Mouse (Mus musculus): ENCODE data around the gene Wdr48. TPM values are rescaled to one million over a fixed set of nuclear protein-coding genes. Genes with fewer than 3 reads are reported as not detected.

Gene Wdr48
- 26.7 and 26.9 TPM in 2 replicates for total RNA-seq (2012; rRNA removed)
- 31.0 and 32.3 TPM in 2 replicates for total RNA-seq (2014; rRNA removed)
- polyA plus RNA-seq (2012; ENCODE audit: insufficient read length, low read depth) = 31.6 and 32.0 TPM in 2 replicates

DNA sequence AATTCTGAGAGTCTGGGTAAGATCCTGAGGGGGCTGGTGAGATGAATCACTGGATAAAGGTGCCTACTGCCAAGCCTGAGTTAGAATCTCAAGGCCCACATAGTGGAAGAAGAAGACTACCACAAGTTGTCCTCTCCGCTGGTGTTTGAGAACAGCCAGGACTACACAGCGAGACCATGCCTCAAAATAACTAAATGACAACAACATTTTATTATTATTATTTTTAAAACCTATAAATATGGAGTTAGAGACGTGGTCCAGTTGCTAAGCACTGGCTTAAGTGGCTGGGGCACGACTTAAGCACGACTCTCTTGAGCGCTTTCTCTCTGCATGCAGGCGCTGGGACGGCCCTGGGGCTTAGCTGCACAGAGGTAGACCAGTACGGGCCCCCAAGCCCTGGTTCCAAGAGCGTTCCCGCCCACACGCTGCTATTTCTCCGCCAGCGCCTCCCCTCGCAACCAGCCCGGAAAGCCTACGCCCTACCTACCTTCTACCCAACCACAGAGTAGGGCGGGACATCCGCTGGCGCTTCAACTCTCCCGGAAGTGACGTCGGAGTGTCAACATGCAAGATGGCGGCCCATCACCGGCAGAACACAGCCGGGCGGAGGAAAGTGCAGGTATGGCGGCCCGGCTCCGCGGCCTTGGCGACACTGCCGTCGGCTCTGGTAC is at the start of gene Wdr48:
Wdr48 (plus strand) TSS at position 540 of the 671 bp plus-strand sequence.
- dilution Hi-C loops (cut with MboI; ENCODE audit: extremely low pct_ligation_motif_present, extremely low pct_unique_long_range_greater_than_20kb, low sequenced_read_pairs) (no loop called here), in situ Hi-C loops (cut with MboI; ENCODE audit: low pct_ligation_motif_present, low pct_unique_long_range_greater_than_20kb, low sequenced_read_pairs) (loop anchor here (25.0 kb wide), 2 partner anchors 232 to 432 kb away; no protein-coding TSS in a partner anchor)
- Histone ChIP-seq H3K36me3 (replicated peaks in 1 of 2; ENCODE audit: control insufficient read depth in 1 of 2, insufficient read depth in 1 of 2, low read length in 1 of 2) (peaks cover 0 to 28% of the 10 kb centered on the region in 2 experiments), H3K4me2 (ENCODE audit: insufficient read depth, low read depth, poor library complexity, severe bottlenecking) (peak within 1 kb of the TSS; percentile 79), H3K9ac (ENCODE audit: insufficient read depth, low read depth) (peak within 1 kb of the TSS; percentile 74), H3K4me3 (replicated peaks in 1 of 3; ENCODE audit: low read depth in 2 of 3, low read length in 2 of 3, poor library complexity in 1 of 3) (peak within 1 kb of the TSS; percentile 86 to 96 (median 90)), H3K9me3 (replicated peaks; ENCODE audit: low read length) (peaks cover 3% of the 10 kb centered on the region), H3K27ac (ENCODE audit: insufficient read depth, low read depth) (no peak within 1 kb of the TSS), H3K4me1 (ENCODE audit: control insufficient read depth in 1 of 2, insufficient read depth in 2 of 2) (peaks cover 4 to 25% of the 10 kb centered on the region in 2 experiments; a peak in 3 of 4 replicates), H3K79me2 (replicated peaks; ENCODE audit: control insufficient read depth, extremely low read depth, insufficient read depth, poor library complexity, severe bottlenecking) (peaks cover 20% of the 10 kb centered on the region), H3K27me3 (replicated peaks) (no peaks in the 10 kb centered on the region)
- no peak for TF ChIP-seq GABPA (IDR thresholded peaks at IDR 0.05; ENCODE audit: insufficient replicate concordance, low read depth, low read length)
- peak; percentile 82 for TF ChIP-seq TCF12 (IDR thresholded peaks at IDR 0.05; ENCODE audit: low read depth, low read length)
- TF ChIP-seq ELF1 (IDR thresholded peaks at IDR 0.05; ENCODE audit: low read depth, low read length) = peak; percentile 85
- TF ChIP-seq ETS1 (conservative IDR thresholded peaks at IDR 0.05; ENCODE audit: low read depth, low read length) = 0 out of 2 replicates have a peak, but pooled peaks have one; percentile 14
- peak; percentile 85 for TF ChIP-seq MAX (IDR thresholded peaks at IDR 0.05; ENCODE audit: low read length)
- TF ChIP-seq PAX5 (IDR thresholded peaks at IDR 0.05; ENCODE audit: low read length) = no peak
- TF ChIP-seq CHD1 (IDR thresholded peaks at IDR 0.05; ENCODE audit: low read depth, low read length) = no peak
- no peak for TF ChIP-seq USF1 (IDR thresholded peaks at IDR 0.05; ENCODE audit: low read depth, low read length)
- TF ChIP-seq POLR2A (IDR thresholded peaks at IDR 0.05; ENCODE audit: low read depth, low read length) = peak; percentile 85
- TF ChIP-seq MXI1 (IDR thresholded peaks at IDR 0.05; ENCODE audit: low read depth, low read length) = peak; percentile 59; the same call in 1 of the 2 replicates
- no peak; the same call in 1 of the 2 replicates for TF ChIP-seq ZMIZ1 (IDR thresholded peaks at IDR 0.05; ENCODE audit: low read depth, low read length)
- TF ChIP-seq CHD2 (IDR thresholded peaks at IDR 0.05; ENCODE audit: low read length) = 0 out of 2 replicates have a peak, but pooled peaks have one; percentile 15
- peak; percentile 57; the same call in 1 of the 2 replicates for TF ChIP-seq NRF1 (IDR thresholded peaks at IDR 0.05; ENCODE audit: low read depth, low read length)
- 0 out of 2 replicates have a peak, but pooled peaks have one; percentile 33 for TF ChIP-seq MYC (IDR thresholded peaks at IDR 0.05; ENCODE audit: low read depth, low read length)
- TF ChIP-seq HCFC1 (IDR thresholded peaks at IDR 0.05; ENCODE audit: low read depth, low read length) = peak; percentile 89
- peak; percentile 81 for TF ChIP-seq NELFE (IDR thresholded peaks at IDR 0.05; ENCODE audit: low read depth, low read length)
- TF ChIP-seq JUND (conservative IDR thresholded peaks at IDR 0.05; ENCODE audit: low read depth, low read length) = no peak
- no peak for TF ChIP-seq ZC3H11A (IDR thresholded peaks at IDR 0.05; ENCODE audit: low read depth, low read length)
- TF ChIP-seq MAFK (IDR thresholded peaks at IDR 0.05; ENCODE audit: insufficient replicate concordance, low read length) = no peak
- TF ChIP-seq BHLHE40 (IDR thresholded peaks at IDR 0.05; ENCODE audit: low read depth, low read length) = no peak
- peak; percentile 84 for TF ChIP-seq SIN3A (IDR thresholded peaks at IDR 0.05; ENCODE audit: low read length)
- no peak for TF ChIP-seq RAD21 (IDR thresholded peaks at IDR 0.05; ENCODE audit: low read depth, low read length)
- no peak for TF ChIP-seq ZNF384 (IDR thresholded peaks at IDR 0.05; ENCODE audit: low read depth, low read length)
- no peak for TF ChIP-seq JUN (IDR thresholded peaks at IDR 0.05; ENCODE audit: insufficient read depth, low read depth, low read length)
- TF ChIP-seq ZKSCAN1 (IDR thresholded peaks at IDR 0.05; ENCODE audit: borderline replicate concordance, low read depth, low read length) = no peak
- peak; percentile 62; the same call in 1 of the 2 replicates for TF ChIP-seq KAT2A (IDR thresholded peaks at IDR 0.05; ENCODE audit: insufficient replicate concordance, low read length)
- TF ChIP-seq EP300 (IDR thresholded peaks at IDR 0.05; ENCODE audit: low read length) = no peak
- 0 out of 2 replicates have a peak, but pooled peaks have one; percentile 53 for TF ChIP-seq MAZ (IDR thresholded peaks at IDR 0.05; ENCODE audit: low read depth, low read length)
- TF ChIP-seq POLR2AphosphoS2 (IDR thresholded peaks at IDR 0.05; ENCODE audit: low read depth, low read length) = peak; percentile 60; the same call in 1 of the 2 replicates
- no peak for TF ChIP-seq RCOR1 (conservative IDR thresholded peaks at IDR 0.05; ENCODE audit: low read depth, low read length)
- peak; percentile 50; the same call in 1 of the 2 replicates for TF ChIP-seq UBTF (IDR thresholded peaks at IDR 0.05; ENCODE audit: low read depth, low read length)
- no peak for TF ChIP-seq CTCF (conservative IDR thresholded peaks at IDR 0.05 in 1 of 2, IDR thresholded peaks at IDR 0.05 in 1 of 2; ENCODE audit: low read depth in 2 of 2, low read length in 2 of 2)
- no peak for TF ChIP-seq IRF4 (IDR thresholded peaks at IDR 0.05; ENCODE audit: low read depth, low read length)
- no peak for TF ChIP-seq USF2 (conservative IDR thresholded peaks at IDR 0.05; ENCODE audit: low read depth, low read length)
- peak; percentile 58; the same call in 1 of the 2 replicates for TF ChIP-seq TBP (conservative IDR thresholded peaks at IDR 0.05; ENCODE audit: low read depth, low read length)
- TF ChIP-seq MEF2A (IDR thresholded peaks at IDR 0.05; ENCODE audit: borderline replicate concordance, low read depth, low read length) = peak; percentile 24; the same call in 1 of the 2 replicates
- peak; percentile 72; the same call in 1 of the 2 replicates for TF ChIP-seq E2F4 (IDR thresholded peaks at IDR 0.05; ENCODE audit: insufficient replicate concordance, low read depth, low read length)
- TF ChIP-seq SMC3 (IDR thresholded peaks at IDR 0.05; ENCODE audit: low read depth, low read length) = no peak
- DNase-seq (ENCODE audit: extremely low read depth) = peak; percentile 99

Measured in CH12.LX (cell line).